Mouse (Mus musculus) midbrain, embryonic 11.5 days (tissue): ENCODE measurements at regions not wholly inside any gene's neighbourhood (a gene's known extent, or its start where the extent isn't known, plus 50 kb on each side); places are given as distances from the start of the nearest gene placed in this dataset.

Experiments
- ATAC-seq: fragments of 200-750 bp; cut with Nextera tagmentation; 2 replicates; pipeline ENCODE4 v1.8.0; 2017; ENCODE audit warnings: moderate TSS enrichment, moderate library complexity; ENCODE audit not compliant: low FRiP score
- DNase-seq: peaks from one replicate; pipeline ENCODE4 v3.0.0; 2015; ENCODE audit warnings: low spot score; ENCODE audit errors: missing footprints
- H3K27ac ChIP-seq: fragments of 300-500 bp; sonication (generic); 2 replicates; pipeline ENCODE4 v1.5.1; 2014; ENCODE audit warnings: low read depth, low read length
- H3K27me3 ChIP-seq: fragments of 300-500 bp; sonication (generic); 2 replicates; pipeline ENCODE4 v1.6.1; 2014; ENCODE audit warnings: mild to moderate bottlenecking, low read length, moderate library complexity, mixed read lengths; ENCODE audit not compliant: control insufficient read depth, insufficient read depth
- H3K36me3 ChIP-seq: fragments of 300-500 bp; sonication (generic); 2 replicates; pipeline ENCODE4 v1.6.1; 2014; ENCODE audit warnings: mild to moderate bottlenecking, low read length, moderate library complexity, mixed read lengths; ENCODE audit not compliant: control insufficient read depth, insufficient read depth
- H3K4me1 ChIP-seq: fragments of 300-500 bp; sonication (generic); 2 replicates; pipeline ENCODE4 v1.6.1; 2014; ENCODE audit warnings: low read length; ENCODE audit not compliant: control insufficient read depth, insufficient read depth
- H3K4me2 ChIP-seq: fragments of 300-500 bp; sonication (generic); 2 replicates; pipeline ENCODE4 v1.6.1; 2014; ENCODE audit warnings: mild to moderate bottlenecking, moderate library complexity
- H3K4me3 ChIP-seq: fragments of 300-500 bp; sonication (generic); 2 replicates; pipeline ENCODE4 v1.5.1; 2014; ENCODE audit warnings: low read depth, low read length
- H3K9ac ChIP-seq: fragments of 300-500 bp; sonication (generic); 2 replicates; pipeline ENCODE4 v1.6.1; 2014; ENCODE audit warnings: low read length
- H3K9me3 ChIP-seq: fragments of 300-500 bp; sonication (generic); 2 replicates; pipeline ENCODE4 v1.6.1; 2016; ENCODE audit warnings: low read length; ENCODE audit not compliant: control insufficient read depth
- WGBS: fragments of 180-500 bp; shearing (Covaris S2); extraction: QIAGEN DNeasy Blood & Tissue Kit; methylation state at CpG from one replicate; pipeline ENCODE4 v1.1.7; 2014; 5-methylcytosine and 5-hydroxymethylcytosine counted together

GRCm38 (mm10) chr15:87384279-87385066 lies 159.6 kb upstream of the Fam19a5 start:
- 80% methylated on average over 13 of the region's 13 CpGs for WGBS
- Histone ChIP-seq H3K36me3 (no peaks in the 10 kb centered on the region), H3K27ac (no peak overlapping the region), H3K4me3 (no peak overlapping the region), H3K9ac (no peak overlapping the region), H3K9me3 (no peaks in the 10 kb centered on the region), H3K4me1 (no peaks in the 10 kb centered on the region), H3K27me3 (no peaks in the 10 kb centered on the region), H3K4me2 (no peak overlapping the region)
- DNase-seq (no peak), ATAC-seq (no peak)

DNA sequence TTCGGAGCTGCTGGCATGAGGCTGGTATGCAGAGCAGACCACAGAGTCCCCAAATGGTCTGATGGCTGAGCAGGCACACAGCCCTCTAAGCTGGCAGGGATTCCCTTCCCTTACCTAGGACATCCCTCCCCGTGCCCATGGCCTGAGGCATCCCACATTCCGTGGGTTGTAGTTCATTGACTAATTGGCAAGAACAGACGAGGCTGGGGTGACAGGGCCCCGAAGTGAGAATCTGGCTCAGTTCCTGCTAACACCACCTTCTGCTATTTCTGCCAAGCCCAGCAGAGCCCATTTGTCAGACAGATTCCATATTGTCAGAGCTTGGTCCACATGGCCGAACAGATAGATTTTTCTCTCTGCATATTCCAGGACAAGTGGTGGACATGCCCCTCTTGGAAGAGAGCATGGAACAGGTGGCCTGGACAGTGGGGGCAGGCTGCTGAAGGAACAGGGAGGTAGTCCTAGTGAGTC lies 157.6 kb upstream of the Fam19a5 start:
- ATAC-seq, result no peak
- 90% methylated on average over 6 of the region's 6 CpGs for WGBS

DNA sequence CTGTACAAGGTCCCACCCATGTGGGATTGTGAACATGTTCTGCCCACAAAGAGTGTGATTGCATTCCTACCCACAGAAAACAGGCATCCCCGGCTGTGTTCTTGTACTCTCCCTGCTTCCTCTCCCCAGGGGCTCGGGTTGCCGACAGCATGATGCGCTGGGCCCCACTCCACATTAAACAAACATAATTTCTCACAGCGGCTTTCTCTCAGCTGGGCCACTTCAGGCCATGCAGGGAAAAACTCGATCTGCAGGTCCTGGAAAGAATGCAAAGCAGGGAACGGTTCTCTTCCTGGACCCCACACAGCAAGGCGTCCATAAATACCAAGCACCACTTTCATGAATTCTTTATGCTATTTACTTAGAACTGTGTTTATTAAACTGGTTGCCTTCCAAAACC lies 152.7 kb upstream of the Fam19a5 start:
- H3K9ac ChIP-seq, result no peak overlapping the region
- H3K4me2 ChIP-seq, result no peak overlapping the region
- no peak overlapping the region for H3K27ac ChIP-seq
- no peaks in the 10 kb centered on the region for H3K4me1 ChIP-seq
- no peaks in the 10 kb centered on the region for H3K27me3 ChIP-seq
- WGBS, result 56% methylated on average over 8 of the region's 8 CpGs
- DNase-seq (no peak), ATAC-seq (no peak)
- H3K36me3 ChIP-seq, result no peaks in the 10 kb centered on the region
- no peaks in the 10 kb centered on the region for H3K9me3 ChIP-seq
- no peak overlapping the region for H3K4me3 ChIP-seq

More for the DNA sequence above, 157.6 kb upstream of the Fam19a5 start:
- Histone ChIP-seq H3K27me3 (no peaks in the 10 kb centered on the region), H3K4me3 (no peak overlapping the region), H3K27ac (no peak overlapping the region), H3K36me3 (no peaks in the 10 kb centered on the region), H3K4me1 (no peaks in the 10 kb centered on the region), H3K4me2 (no peak overlapping the region), H3K9ac (no peak overlapping the region), H3K9me3 (no peaks in the 10 kb centered on the region)
- no peak for DNase-seq

DNA sequence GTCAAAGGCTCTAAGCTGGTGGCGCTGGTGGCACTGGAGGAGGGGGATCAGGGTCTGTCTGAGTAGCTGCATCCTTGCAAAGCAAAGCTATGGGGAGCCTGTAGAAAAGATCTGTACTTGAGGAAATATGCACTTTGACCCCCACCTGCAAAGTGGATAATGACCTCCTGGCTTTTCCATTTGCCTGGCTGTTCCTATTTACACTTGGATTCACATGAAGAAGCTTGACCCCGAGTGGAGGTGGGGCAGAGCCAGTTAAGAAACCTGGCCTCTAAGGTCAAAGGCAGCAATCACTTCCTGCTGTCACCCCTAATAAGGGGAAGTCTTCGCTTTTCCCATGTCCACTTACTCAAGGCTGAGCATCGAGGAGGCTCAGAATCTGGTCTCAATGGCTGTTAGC lies 145.7 kb upstream of the Fam19a5 start:
- H3K4me3 ChIP-seq, result no peak overlapping the region
- DNase-seq, result no peak
- H3K4me2 ChIP-seq, result no peak overlapping the region
- H3K27ac ChIP-seq, result no peak overlapping the region
- no peaks in the 10 kb centered on the region for H3K4me1 ChIP-seq
- H3K27me3 ChIP-seq, result no peaks in the 10 kb centered on the region
- no peak overlapping the region for H3K9ac ChIP-seq
- no peak for ATAC-seq
- WGBS, result 59% methylated on average over 4 of the region's 4 CpGs
- H3K9me3 ChIP-seq, result no peaks in the 10 kb centered on the region
- no peaks in the 10 kb centered on the region for H3K36me3 ChIP-seq

DNA sequence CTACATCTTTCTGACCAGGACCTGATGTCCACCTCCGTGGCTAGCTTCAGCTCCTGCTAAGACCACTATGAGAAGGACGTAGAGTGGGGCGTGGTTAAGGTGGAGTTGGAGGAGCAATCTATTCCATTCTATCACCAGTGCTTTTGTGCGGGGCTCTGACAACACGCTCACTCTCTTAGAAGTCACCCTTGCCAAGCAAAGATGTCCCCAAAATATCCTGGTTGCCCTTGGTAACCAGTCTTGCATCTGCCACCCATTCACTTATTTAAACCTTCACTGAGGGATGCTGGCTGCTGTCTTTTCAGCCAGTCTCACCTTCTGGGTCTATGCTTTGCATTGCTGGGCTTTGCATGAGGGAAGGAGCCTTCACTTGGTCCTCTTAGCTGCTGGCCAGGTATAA lies 138.4 kb upstream of the Fam19a5 start:
- Histone ChIP-seq H3K36me3 (no peaks in the 10 kb centered on the region), H3K27ac (no peak overlapping the region), H3K9me3 (no peaks in the 10 kb centered on the region), H3K4me1 (no peaks in the 10 kb centered on the region), H3K27me3 (no peaks in the 10 kb centered on the region), H3K4me3 (no peak overlapping the region), H3K9ac (no peak overlapping the region), H3K4me2 (no peak overlapping the region)
- DNase-seq (no peak), ATAC-seq (no peak)
- 92% methylated on average over 5 of the region's 5 CpGs for WGBS

DNA sequence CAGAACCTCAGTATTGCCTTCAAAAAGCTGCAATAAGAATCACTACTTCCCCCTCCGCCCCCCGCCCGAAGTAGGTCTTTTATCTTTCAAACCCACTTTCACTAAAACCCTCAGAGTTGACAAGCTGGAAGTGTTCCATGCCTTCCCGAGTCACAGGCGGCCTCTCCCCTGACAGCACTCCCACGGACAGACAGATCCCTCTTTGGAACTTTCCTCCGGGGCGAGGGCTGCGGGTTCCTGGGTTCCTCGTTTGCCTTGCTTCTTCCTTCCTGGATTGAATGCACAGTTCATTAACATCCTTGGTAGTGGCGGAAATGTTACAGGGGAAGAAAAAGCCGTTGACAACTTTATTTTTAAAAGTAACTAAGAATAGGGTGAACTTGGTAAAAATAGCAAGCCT lies 132.1 kb upstream of the Fam19a5 start:
- DNase-seq (no peak), ATAC-seq (no peak)
- no peak overlapping the region for H3K4me3 ChIP-seq
- H3K9ac ChIP-seq, result no peak overlapping the region
- no peaks in the 10 kb centered on the region for H3K36me3 ChIP-seq
- 76% methylated on average over 12 of the region's 12 CpGs for WGBS
- no peaks in the 10 kb centered on the region for H3K4me1 ChIP-seq
- no peak overlapping the region for H3K4me2 ChIP-seq
- H3K27me3 ChIP-seq, result no peaks in the 10 kb centered on the region
- H3K9me3 ChIP-seq, result no peaks in the 10 kb centered on the region
- H3K27ac ChIP-seq, result no peak overlapping the region

DNA sequence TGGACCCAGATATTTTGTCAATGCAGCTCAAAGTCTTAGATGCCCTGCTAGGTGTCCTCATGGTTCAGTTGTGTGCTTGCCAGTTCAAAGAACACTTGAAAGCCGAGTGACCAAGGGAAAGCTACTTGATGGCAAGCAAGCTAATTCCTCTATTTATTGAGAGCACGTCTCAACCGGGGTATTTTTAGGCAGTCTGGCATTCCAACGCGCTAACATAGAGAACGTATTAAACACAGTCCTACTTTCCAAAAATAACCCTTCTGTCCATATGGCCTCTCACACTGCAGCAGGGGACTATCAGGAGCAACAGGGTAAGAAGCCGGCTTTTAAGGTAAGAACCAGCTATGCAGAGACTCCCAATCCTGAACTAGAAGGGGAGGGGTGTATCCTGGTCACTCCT lies 128.1 kb upstream of the Fam19a5 start:
- Histone ChIP-seq H3K9ac (no peak overlapping the region), H3K4me1 (no peaks in the 10 kb centered on the region), H3K27me3 (no peaks in the 10 kb centered on the region), H3K36me3 (no peaks in the 10 kb centered on the region), H3K4me3 (no peak overlapping the region), H3K4me2 (no peak overlapping the region), H3K9me3 (no peaks in the 10 kb centered on the region), H3K27ac (no peak overlapping the region)
- ATAC-seq (no peak), DNase-seq (no peak)
- WGBS, result 86% methylated on average over 7 of the region's 7 CpGs

- H3K36me3 ChIP-seq, result no peaks in the 10 kb centered on the region
- DNase-seq, result no peak
- H3K4me3 ChIP-seq, result no peak overlapping the region
- H3K9me3 ChIP-seq, result no peaks in the 10 kb centered on the region
- H3K4me1 ChIP-seq, result no peaks in the 10 kb centered on the region
- no peak for ATAC-seq
- no peak overlapping the region for H3K4me2 ChIP-seq
- H3K9ac ChIP-seq, result no peak overlapping the region
- H3K27ac ChIP-seq, result no peak overlapping the region
- 82% methylated on average over 4 of the region's 4 CpGs for WGBS
- H3K27me3 ChIP-seq, result no peaks in the 10 kb centered on the region
Observed at GRCm38 (mm10) chr15:87421743-87422142, 122.4 kb upstream of the Fam19a5 start.

DNA sequence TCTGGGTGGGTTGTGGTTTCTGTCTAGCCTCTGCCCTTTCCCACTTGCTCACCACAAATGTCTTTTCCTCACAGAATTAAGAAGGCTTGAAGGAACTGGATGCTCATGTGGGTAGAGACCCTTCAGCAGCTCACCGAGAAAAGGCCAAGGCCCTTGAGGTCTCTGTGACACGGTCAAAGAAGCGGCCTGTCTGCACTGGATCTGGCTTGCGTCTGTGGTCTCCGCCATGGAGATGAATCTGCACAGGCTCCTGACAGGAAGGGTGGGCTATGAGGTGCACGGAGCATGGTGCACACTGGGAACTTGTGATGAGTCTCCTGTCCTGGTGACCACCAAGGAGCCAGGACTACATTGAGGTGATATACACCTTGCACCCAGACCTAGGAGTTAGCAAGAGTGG lies 110.8 kb upstream of the Fam19a5 start:
- no peak overlapping the region for H3K4me2 ChIP-seq
- WGBS, result 91% methylated on average over 6 of the region's 6 CpGs
- H3K4me3 ChIP-seq, result no peak overlapping the region
- ATAC-seq (no peak), DNase-seq (no peak)
- no peak overlapping the region for H3K27ac ChIP-seq
- H3K9ac ChIP-seq, result no peak overlapping the region
- H3K9me3 ChIP-seq, result no peaks in the 10 kb centered on the region
- H3K27me3 ChIP-seq, result no peaks in the 10 kb centered on the region
- H3K4me1 ChIP-seq, result no peaks in the 10 kb centered on the region
- H3K36me3 ChIP-seq, result no peaks in the 10 kb centered on the region
